Mouse (Mus musculus) thymus, adult 2 months (tissue): ENCODE data around the gene Fam92b.

Experiments used
- CTCF ChIP-seq: fragments of 200-500 bp; IDR thresholded peaks from 2 replicates; pipeline ENCODE4 v1.5.1; 2012; ENCODE audit warnings: mild to moderate bottlenecking, control low read depth, low read length, moderate library complexity, borderline replicate concordance; ENCODE audit not compliant: control insufficient read depth, poor library complexity, insufficient read depth; ENCODE audit errors: extremely low read depth
- POLR2A ChIP-seq: fragments of 200-500 bp; IDR thresholded peaks from 2 replicates; pipeline ENCODE4 v1.6.1; 2012; ENCODE audit warnings: mild to moderate bottlenecking, low read length, control low read depth, moderate library complexity; ENCODE audit not compliant: control insufficient read depth, poor library complexity, insufficient read depth; ENCODE audit errors: extremely low read depth

GRCm38 (mm10) chr8:120181274-120181673 is 4.0 kb upstream of the Fam92b start:
- no peak for TF ChIP-seq CTCF
- TF ChIP-seq POLR2A, result no peak
